Mouse (Mus musculus) layer of hippocampus, adult 8-10 months (tissue): Measurements from ENCODE around the gene Numbl. TPM values are rescaled to one million over a fixed set of nuclear protein-coding genes. Genes with fewer than 3 reads are reported as not detected.
A peak's percentile ranks its signal among the peaks of the same experiment; 100 is the strongest.
"Not testable (repeated sequence)": the region's sequence is repeated elsewhere in the genome, so short reads cannot be mapped to it uniquely, and the experiment has no call there.

ENCODE experiments used
- DNase-seq, 2 experiments: peaks; one replicate each; pipeline ENCODE4 v3.0.0; 2022; ENCODE audit warnings: low spot score in 2 of 2
- total RNA-seq, 4 experiments: library from RNA; stranded (reverse); gene quantifications; 2 replicates each; pipeline ENCODE4 v1.2.4; 2022

The Numbl gene
- total RNA-seq, result 100 to 1,000 TPM; 110 to 133 (median 125) TPM

DNA sequence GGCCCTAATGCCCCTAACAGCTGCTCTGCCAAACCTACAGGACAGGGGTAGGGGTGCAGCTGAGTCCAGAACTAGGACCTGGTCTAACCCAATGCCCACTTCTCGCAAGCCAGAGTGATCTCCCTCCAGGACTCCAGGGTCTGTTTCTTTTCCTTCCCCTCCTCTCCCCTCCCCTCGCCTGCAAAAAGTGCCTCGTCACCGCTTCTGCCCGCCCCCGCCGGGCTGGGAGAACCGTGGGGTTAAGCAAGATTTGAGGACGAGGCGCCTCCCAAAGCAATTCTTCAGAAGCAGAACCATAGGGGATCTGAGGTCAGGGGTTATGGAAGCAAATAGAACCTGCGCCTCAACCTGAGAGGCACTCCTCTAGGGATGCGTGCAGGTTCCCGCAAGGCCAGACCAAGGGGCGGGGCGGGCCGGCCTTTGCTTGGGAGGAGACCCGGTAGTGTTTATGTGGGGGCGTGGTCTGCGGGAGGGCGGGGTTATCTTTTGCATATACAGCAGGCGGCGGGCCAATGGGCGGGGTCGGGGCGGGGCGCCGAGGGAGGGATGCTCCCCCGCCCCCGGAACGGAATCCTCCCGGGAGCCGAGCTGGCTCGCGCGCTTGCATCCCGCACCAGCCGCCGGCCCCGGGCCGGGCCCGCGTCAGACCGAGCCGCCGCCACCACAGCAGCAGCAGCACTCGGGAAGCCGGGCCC lies at the start of gene Numbl:
TSS of gene Numbl (plus strand) at position 229 of the 695 bp plus-strand sequence.
- peak; percentile 88 to 89 for DNase-seq

DNA sequence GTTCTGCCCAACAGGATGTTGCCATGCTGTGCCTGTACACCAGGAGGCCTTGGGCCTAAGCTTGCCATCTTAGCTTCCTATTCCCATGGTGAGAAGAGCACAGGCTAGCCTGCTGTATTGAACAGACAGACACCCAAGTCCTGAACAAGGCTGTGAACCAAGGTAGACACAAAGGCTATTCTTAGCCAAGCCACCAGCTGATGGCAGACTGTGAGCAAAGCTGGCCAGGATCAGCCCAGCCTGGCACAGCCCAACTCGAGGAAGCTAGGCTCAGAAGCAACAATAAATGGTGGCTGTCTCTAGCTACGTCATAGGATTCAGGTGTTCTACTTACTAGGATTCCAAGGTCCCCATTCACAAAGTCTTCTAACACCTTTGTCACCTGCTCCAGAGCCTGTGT lies 45.6 kb upstream of the Numbl start:
- no peak for DNase-seq

DNA sequence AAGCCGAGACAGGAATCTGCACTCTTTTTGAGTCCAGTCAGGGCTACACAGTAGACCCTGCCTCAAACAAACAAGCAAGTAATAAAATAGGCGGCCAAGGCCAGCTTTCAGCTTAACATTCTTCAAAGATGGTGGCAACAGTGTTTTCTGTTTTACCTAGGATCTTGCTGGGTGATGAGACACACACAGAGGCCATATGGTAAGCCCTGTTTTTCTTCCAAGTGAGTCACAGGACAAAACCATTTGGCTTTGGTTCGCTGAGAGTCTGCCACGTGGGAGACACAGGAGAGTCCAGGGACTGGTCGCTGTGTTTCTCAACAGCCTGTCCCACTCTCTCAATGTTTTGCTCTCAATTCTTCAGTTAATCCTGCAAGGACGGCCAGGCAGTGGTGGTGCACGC lies 39.6 kb upstream of the Numbl start:
- DNase-seq, result no peak

DNA sequence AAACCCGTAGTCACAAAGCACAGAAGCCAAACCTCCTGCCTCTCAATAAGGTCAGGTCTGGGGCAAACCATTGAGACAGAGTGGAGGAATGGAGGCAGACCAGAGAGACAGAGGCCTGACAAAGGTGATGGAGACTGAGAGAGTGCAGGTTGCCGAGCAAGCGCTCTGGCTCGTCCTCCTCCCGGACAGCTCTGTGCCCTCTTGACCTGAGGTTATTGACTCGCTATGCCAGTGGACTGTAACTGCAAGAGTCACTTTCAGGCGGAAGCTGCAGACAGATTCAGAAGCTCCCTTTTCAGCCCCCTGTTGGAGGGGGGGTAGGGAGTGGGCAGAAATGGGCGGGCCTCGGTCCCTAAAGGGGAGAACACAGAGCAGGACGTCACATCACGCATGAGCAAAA lies 38.3 kb upstream of the Numbl start:
- no peak for DNase-seq

DNA sequence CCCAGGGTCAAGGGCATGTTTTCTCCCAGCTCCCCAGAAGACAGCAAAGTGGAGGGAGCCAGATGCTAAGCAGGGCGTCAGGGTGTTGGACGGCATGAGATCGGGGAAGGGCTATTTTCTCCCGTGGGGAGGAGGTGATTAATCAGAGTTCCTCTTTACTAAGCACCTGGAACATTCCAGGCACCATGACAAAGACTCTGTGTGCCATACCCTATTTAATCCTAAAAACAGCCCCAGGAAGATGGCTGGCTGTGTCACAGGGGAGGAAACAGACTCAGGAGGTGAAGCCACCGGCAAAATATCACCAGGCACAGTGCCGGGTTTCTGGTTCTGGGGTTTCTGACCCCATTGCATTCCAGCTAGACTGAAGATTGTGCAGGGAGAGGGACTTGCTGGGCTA lies 36.3 kb upstream of the Numbl start:
- no peak for DNase-seq

DNA sequence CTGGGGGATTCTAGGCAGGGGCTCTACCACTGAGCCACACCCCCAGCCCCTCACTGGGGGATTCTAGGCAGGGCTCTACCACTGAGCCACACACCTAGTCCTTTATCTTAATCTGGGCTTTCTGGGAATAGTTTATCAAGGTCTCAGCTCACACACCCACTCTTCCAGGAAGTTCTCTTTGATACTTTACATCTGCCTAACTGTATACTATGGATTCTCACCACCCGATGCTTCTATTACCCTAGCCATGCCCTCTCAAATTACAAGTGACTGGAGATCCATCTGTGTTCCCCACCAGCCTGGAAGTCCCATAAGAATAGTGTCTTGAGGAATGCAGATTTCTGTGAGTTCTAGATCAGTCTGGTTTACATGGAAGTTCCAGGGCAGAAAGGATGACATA lies 35.7 kb upstream of the Numbl start:
- no peak for DNase-seq

DNA sequence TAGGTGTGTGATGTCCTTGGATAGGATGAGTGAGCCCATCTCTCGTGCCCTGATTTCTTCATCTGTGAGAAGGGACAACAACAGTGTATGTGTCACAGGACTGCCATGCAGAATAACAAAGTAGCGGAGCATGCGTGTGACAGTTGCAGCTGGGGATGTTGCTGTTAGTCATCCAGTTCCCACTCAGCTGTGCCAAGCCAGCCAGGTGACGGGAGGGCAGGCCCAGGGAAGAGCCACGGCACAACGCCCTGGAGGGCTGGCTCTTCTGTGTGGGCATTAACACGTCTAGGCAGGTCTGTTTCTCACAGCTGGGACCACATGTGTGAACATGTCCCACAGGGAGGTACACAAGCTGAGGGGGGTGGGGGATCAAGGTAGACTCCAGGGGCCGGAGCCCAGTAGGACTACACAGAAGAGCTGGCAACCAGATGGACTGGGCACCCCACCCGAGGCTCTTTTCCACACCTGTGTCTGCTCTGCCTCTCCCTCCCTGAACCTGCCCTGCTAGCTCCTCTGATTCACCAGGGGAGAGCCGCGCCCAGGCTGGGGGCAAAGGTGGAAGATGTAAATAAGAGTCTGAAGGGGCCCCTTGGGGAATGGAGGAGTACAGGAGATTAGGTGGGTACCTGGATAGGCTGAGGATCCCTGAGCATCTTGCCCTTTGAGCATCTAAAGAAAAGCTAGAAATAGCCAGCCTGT lies 33.2 kb upstream of the Numbl start:
- DNase-seq, result no peak

DNA sequence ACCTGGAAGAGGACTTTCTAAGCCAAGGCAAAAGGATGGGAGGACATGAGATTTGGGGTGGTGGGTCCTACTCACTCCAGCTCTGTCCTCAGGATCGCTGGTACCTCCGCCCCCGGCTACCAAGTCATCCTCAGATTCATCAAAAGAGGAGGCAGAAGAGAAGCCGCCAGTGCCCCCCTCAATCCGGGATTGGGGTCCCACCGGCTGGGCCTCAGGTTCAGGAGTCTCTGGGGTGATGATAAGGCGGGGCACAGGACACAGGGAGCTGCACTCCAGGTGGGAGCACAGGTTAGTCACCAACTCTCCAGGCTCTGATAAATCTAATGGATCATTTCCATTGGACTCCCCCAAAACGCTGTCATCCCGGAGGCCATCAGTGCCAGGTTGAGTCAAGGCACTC lies 31.0 kb upstream of the Numbl start:
- no peak for DNase-seq

GRCm38 (mm10) chr7:27227676-27228075 lies 30.6 kb upstream of the Numbl start:
- no peak for DNase-seq

GRCm38 (mm10) chr7:27228281-27228821 lies 29.9 kb upstream of the Numbl start, which contains the start of gene Itpkc:
Gene Itpkc (minus strand): TSS chr7:27228661.
- DNase-seq, result peak; percentile 87 to 88

DNA sequence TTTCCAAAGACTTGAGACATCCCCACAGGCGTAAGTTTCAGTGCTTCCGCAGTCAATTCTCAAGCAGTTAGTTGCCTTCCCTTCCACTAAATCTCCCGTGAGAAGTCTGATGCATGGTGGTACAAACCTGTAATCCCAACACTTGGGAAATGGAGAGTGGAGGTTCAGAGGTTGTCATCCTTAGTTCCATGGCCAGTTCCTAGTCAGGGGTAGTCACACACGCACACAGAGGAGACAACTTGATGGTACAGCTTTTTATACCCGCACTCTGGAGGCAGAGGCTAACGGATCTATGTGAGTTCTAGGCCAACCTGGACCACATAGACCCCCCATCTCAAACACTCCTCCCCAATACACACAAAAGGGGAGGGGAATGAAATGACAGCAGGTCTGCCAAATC lies 29.4 kb upstream of the Numbl start:
- no peak for DNase-seq

GRCm38 (mm10) chr7:27230781-27231180 lies 27.5 kb upstream of the Numbl start:
- no peak for DNase-seq

DNA sequence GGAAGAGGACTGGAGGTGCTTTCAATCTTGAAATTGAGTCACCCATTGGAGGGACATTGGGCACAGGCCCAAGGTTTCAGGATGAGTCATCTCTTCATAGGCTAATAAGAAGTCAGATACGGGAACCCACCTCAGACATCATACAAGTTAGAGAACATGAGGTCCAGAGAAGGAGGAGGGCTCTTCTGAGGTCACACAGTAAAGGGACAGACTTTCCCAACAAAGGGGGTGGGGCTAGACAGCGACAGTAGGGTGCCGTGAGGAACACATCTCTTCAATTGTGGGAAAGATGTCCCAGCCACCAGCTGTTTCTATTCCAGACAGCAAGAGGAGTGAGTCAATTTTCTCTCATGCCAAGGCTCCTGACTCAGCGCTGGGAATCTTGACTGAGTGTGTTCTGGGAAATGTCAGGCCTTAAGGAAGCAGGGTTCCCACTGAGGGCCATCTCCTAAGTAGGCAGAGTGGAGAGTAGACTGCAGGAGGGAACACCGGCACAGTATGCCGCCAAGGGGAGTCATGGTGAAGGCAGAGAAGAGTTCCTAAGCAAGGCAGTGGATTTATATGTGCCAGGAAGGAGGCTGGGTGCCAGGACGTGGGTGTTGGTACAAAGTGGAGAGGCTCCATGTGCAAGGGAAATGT lies 26.4 kb upstream of the Numbl start:
- peak; percentile 74 to 84 for DNase-seq

GRCm38 (mm10) chr7:27232781-27233281 lies 25.4 kb upstream of the Numbl start, which contains the start of gene Coq8b:
Gene Coq8b (plus strand): TSS chr7:27233023.
- peak; percentile 90 to 93 for DNase-seq

DNA sequence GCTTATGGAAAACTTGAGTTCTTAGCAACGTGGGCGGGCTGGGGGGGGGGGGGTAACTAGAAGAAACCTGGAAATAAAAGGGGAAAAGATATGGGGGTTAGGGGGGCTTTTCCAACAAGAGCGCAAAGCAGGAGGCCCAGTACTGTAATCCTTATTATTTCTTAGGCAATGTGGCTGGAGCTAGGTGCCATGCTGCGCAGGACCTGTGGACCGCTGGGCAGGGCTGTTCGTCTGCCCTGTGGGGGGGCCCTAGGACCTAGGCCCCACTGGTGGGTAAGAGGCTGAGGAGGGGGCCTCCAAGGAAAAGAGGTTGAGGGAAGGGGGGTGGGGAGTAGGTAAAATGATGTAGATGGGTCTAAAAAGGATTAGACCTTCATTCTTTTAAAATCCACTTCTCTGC lies 24.9 kb upstream of the Numbl start:
- DNase-seq, result no peak

DNA sequence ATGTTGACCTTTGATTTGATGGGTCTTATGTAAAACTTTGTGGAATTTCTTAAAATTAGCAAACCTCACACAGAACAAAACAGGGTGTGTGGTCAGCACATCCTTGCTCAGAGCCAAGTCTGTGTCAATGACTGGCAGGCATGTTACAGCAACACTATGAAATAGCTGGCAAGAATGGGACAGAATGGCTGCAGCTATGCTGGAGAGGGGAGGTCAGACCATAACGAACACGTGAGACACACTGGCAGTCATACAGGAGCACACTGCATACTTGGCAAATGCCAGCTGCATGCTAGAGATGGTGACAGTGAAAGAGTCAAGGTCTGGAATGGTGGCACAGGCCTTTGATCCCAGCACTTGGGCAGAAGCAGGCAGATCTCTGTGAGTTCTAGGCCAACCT lies 22.5 kb upstream of the Numbl start:
- DNase-seq, result no peak

DNA sequence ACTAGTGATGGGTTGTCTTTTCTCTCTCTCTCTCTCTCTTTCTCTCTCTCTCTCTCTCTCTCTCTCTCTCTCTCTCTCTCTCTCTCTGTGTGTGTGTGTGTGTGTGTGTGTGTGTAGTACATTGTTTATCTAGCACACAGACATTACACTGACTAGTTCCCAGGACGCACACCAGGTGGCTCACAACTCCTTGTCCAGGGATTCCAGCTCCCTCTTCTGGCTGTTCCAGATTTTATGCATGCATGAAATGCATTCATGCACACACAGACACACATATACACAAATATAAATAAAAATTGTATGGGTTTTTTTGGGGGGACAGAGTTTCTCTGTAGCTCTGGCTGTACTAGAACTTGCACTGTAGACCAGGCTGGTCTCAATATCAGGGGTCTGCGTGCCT lies 20.7 kb upstream of the Numbl start:
- DNase-seq, result no peak

DNA sequence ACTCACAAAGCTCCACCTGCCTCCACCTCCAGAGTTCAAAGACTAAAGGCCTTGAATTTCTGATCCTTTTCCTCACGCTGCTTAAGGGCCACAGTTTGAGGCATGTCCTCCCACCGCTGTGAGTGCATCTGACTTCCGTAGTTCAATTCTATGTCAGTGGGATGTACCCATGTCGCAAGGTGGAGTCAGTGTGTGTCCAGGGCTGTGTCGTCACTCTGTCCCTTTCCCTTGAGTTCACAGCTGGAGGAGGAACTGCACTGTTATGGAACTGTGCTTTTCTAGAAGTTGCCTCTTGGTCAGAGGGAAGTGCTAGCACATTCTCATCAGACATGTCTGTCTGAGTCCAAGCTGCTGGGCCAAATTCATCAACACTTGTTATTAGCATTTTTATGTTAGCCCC lies 19.7 kb upstream of the Numbl start:
- no peak for DNase-seq

DNA sequence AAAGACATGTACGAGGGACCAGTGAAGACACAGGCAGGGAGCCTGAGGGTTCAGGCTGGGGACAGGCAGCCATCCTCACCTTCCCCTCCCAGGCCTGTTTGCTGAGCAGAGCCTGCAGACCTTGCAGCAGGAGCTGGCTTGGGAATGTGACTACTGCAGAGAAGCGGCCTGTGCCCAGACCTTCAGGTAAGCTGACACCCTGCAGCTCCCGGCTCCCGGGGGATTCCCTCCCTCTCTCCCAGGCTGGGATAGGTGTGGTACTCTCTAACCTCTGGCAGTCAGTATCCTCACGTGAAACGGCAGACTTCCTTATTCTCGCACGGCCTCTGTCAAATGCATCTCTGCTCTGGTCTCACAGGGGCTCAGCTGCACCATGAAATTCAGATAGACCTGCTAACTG lies 15.0 kb upstream of the Numbl start:
- no peak for DNase-seq

- DNase-seq, result not testable (repeated sequence)
These were observed 14.1 kb upstream of the Numbl start for GRCm38 (mm10) chr7:27244088-27244487.

GRCm38 (mm10) chr7:27249146-27249545 lies 9.1 kb upstream of the Numbl start:
- no peak for DNase-seq

- DNase-seq, result no peak
These were observed 8.3 kb upstream of the Numbl start for GRCm38 (mm10) chr7:27249928-27250327.
